Mouse (Mus musculus): ENCODE measurements around the gene Gm9045. TPM values are rescaled to one million over a fixed set of nuclear protein-coding genes. Genes with fewer than 3 reads are reported as not detected.
"Not testable (repeated sequence)": the region's sequence is repeated elsewhere in the genome, so short reads cannot be mapped to it uniquely, and the experiment has no call there.

Gm9045 gene
- total RNA-seq (2014; rRNA removed) (not detected in 2 replicates), polyA plus RNA-seq (2015; fragmentation: Nextera tagmentation; extraction: Ambion mirVana) (not detected in 2 replicates)

- not testable (repeated sequence) for H3K27me3 ChIP-seq (ENCODE audit: insufficient read depth, low read length); H3K9me3 ChIP-seq (ENCODE audit: low read length); H3K4me1 ChIP-seq (ENCODE audit: insufficient read depth, low read length); H3K9ac ChIP-seq (replicated peaks; ENCODE audit: low read length); H3K4me2 ChIP-seq (ENCODE audit: low read depth, low read length); ATAC-seq; H3K36me3 ChIP-seq (ENCODE audit: insufficient read depth, low read length); H3K27ac ChIP-seq; H3K4me3 ChIP-seq (ENCODE audit: low read length); DNase-seq (ENCODE audit: low spot score)
- WGBS, result no CpG with 5 or more reads among the region's 14 CpGs
Observed at GRCm38 (mm10) chr10:118337731-118338130, at the start of gene Gm9045. Gm9045 (minus strand) TSS chr10:118337831.

GRCm38 (mm10) chr10:118370443-118370842 is 32.8 kb upstream of the Gm9045 start:
- DNase-seq (ENCODE audit: low spot score), result peak; percentile 95
- Histone ChIP-seq H3K9ac (replicated peaks; ENCODE audit: low read length) (no peak overlapping the region), H3K4me1 (ENCODE audit: insufficient read depth, low read length) (no peaks in the 10 kb centered on the region), H3K9me3 (ENCODE audit: low read length) (no peaks in the 10 kb centered on the region), H3K27ac (no peak overlapping the region), H3K4me3 (ENCODE audit: low read length) (no peak overlapping the region), H3K36me3 (ENCODE audit: insufficient read depth, low read length) (no peaks in the 10 kb centered on the region), H3K4me2 (ENCODE audit: low read depth, low read length) (0 out of 2 replicates have a peak overlapping the region, but pooled peaks have one; percentile 6), H3K27me3 (ENCODE audit: insufficient read depth, low read length) (no peaks in the 10 kb centered on the region)
- 3% methylated on average over 10 of the region's 10 CpGs for WGBS
- peak; percentile 93 for ATAC-seq
- peak; percentile 99 for TF ChIP-seq CTCF (IDR thresholded peaks at IDR 0.05; ENCODE audit: low read depth)

GRCm38 (mm10) chr10:118369518-118369917 is 31.9 kb upstream of the Gm9045 start:
- Histone ChIP-seq H3K4me1 (ENCODE audit: insufficient read depth, low read length) (no peaks in the 10 kb centered on the region), H3K36me3 (ENCODE audit: insufficient read depth, low read length) (no peaks in the 10 kb centered on the region), H3K27ac (no peak overlapping the region), H3K4me3 (ENCODE audit: low read length) (no peak overlapping the region), H3K4me2 (ENCODE audit: low read depth, low read length) (no peak overlapping the region), H3K9ac (replicated peaks; ENCODE audit: low read length) (no peak overlapping the region), H3K9me3 (ENCODE audit: low read length) (no peaks in the 10 kb centered on the region), H3K27me3 (ENCODE audit: insufficient read depth, low read length) (no peaks in the 10 kb centered on the region)
- DNase-seq (ENCODE audit: low spot score) (no peak), ATAC-seq (no peak)
- no peak for TF ChIP-seq CTCF (IDR thresholded peaks at IDR 0.05; ENCODE audit: low read depth)
- WGBS, result 87% methylated on average over 9 of the region's 9 CpGs

- not testable (repeated sequence) for H3K27ac ChIP-seq; H3K4me2 ChIP-seq (ENCODE audit: low read depth, low read length); H3K4me3 ChIP-seq (ENCODE audit: low read length); H3K4me1 ChIP-seq (ENCODE audit: insufficient read depth, low read length); ATAC-seq; H3K27me3 ChIP-seq (ENCODE audit: insufficient read depth, low read length); H3K9ac ChIP-seq (replicated peaks; ENCODE audit: low read length); H3K36me3 ChIP-seq (ENCODE audit: insufficient read depth, low read length); DNase-seq (ENCODE audit: low spot score); H3K9me3 ChIP-seq (ENCODE audit: low read length)
- WGBS, result no CpG with 5 or more reads among the region's 11 CpGs
Observed at GRCm38 (mm10) chr10:118354005-118354404, 16.4 kb upstream of the Gm9045 start, which contains the start of gene Gm9049. Gm9049 (minus strand) TSS chr10:118354105.

- ATAC-seq; H3K4me1 ChIP-seq (ENCODE audit: insufficient read depth, low read length); H3K9me3 ChIP-seq (ENCODE audit: low read length); H3K36me3 ChIP-seq (ENCODE audit: insufficient read depth, low read length); H3K27ac ChIP-seq; DNase-seq (ENCODE audit: low spot score); H3K9ac ChIP-seq (replicated peaks; ENCODE audit: low read length); H3K4me3 ChIP-seq (ENCODE audit: low read length); H3K27me3 ChIP-seq (ENCODE audit: insufficient read depth, low read length); H3K4me2 ChIP-seq (ENCODE audit: low read depth, low read length): not testable (repeated sequence)
- WGBS, result 83% methylated on average over 1 of the region's 14 CpGs
Observed at GRCm38 (mm10) chr10:118348579-118348978, 10.9 kb upstream of the Gm9045 start, which contains the start of gene Gm9048. Gm9048 (minus strand) TSS chr10:118348679.

GRCm38 (mm10) chr10:118343155-118343554 is 5.5 kb upstream of the Gm9045 start, which contains the start of gene Gm9046:
Gm9046 (minus strand) TSS chr10:118343255.
- H3K27me3 ChIP-seq (ENCODE audit: insufficient read depth, low read length); H3K4me3 ChIP-seq (ENCODE audit: low read length); H3K9ac ChIP-seq (replicated peaks; ENCODE audit: low read length); H3K27ac ChIP-seq; DNase-seq (ENCODE audit: low spot score); H3K36me3 ChIP-seq (ENCODE audit: insufficient read depth, low read length); H3K4me1 ChIP-seq (ENCODE audit: insufficient read depth, low read length); ATAC-seq; H3K4me2 ChIP-seq (ENCODE audit: low read depth, low read length); H3K9me3 ChIP-seq (ENCODE audit: low read length): not testable (repeated sequence)
- WGBS, result no CpG with 5 or more reads among the region's 14 CpGs

GRCm38 (mm10) chr10:118332308-118332707 is 5.3 kb downstream of the Gm9045 start, which contains the start of gene Gm9044:
Gm9044 (minus strand) TSS chr10:118332408.
- H3K4me1 ChIP-seq (ENCODE audit: insufficient read depth, low read length); H3K27me3 ChIP-seq (ENCODE audit: insufficient read depth, low read length); H3K4me3 ChIP-seq (ENCODE audit: low read length); H3K4me2 ChIP-seq (ENCODE audit: low read depth, low read length); H3K36me3 ChIP-seq (ENCODE audit: insufficient read depth, low read length); ATAC-seq; H3K9me3 ChIP-seq (ENCODE audit: low read length); DNase-seq (ENCODE audit: low spot score); H3K27ac ChIP-seq; H3K9ac ChIP-seq (replicated peaks; ENCODE audit: low read length): not testable (repeated sequence)
- no CpG with 5 or more reads among the region's 14 CpGs for WGBS

GRCm38 (mm10) chr10:118326869-118327268 is 10.8 kb downstream of the Gm9045 start, which contains the start of gene Gm9040:
Gm9040 (minus strand) TSS chr10:118326969.
- not testable (repeated sequence) for H3K9me3 ChIP-seq (ENCODE audit: low read length); H3K27me3 ChIP-seq (ENCODE audit: insufficient read depth, low read length); DNase-seq (ENCODE audit: low spot score); H3K4me3 ChIP-seq (ENCODE audit: low read length); H3K27ac ChIP-seq; H3K9ac ChIP-seq (replicated peaks; ENCODE audit: low read length); H3K4me1 ChIP-seq (ENCODE audit: insufficient read depth, low read length); H3K4me2 ChIP-seq (ENCODE audit: low read depth, low read length); H3K36me3 ChIP-seq (ENCODE audit: insufficient read depth, low read length); ATAC-seq
- no CpG with 5 or more reads among the region's 11 CpGs for WGBS
